Mouse (Mus musculus): Measurements from ENCODE around the gene Fbxl12. TPM values are rescaled to one million over a fixed set of nuclear protein-coding genes. Genes with fewer than 3 reads are reported as not detected.
"Not testable (repeated sequence)": the region's sequence is repeated elsewhere in the genome, so short reads cannot be mapped to it uniquely, and the experiment has no call there.

Fbxl12 gene
- polyA plus RNA-seq, 1 experiment: 82.2 TPM

DNA sequence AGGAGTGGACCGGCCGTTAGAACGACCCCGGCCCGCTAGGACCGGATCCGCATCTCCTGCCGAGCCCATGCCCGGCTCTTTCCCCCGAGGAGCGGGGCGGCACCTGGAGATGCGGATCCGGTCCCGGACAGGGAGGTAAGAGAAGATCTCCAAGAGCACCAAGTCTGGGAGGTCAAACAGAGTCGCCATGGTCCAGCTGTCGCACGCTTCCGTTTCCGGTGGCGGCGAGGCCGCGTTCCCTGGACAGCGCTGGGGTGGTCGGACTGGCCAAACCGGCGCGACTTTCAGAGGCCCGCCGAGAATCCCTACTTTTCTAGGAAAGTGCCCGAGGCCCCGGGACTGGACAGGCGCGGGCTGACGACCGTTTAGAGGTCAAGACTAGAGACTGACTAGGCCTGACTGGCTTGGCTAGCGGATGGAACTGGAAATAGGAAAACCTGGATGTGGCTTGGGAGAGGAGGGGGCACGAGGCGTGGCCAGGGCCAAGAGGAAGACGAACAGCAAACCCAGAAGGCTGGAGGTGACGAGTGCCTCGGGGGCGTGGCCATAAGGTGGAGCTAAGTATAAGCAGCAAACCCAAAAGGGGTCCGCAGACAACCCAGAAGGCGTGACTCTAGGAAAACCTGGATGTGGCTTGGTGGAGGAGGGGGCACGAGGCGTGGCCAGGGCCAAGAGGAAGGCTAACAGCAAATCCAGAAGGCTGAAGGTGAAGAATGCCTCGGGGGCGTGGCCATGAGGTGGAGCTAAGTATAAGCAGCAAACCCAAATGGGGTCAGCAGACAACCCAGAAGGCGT is 2.3 kb downstream of the Fbxl12 start, which contains the start of gene Ubl5:
Gene Ubl5, plus strand, starts transcription at position 778 of the 795 bp plus-strand sequence.
- WGBS: 5% methylated on average over 51 of the region's 51 CpGs
- Histone ChIP-seq H3K4me1 (ENCODE audit: control insufficient read depth, insufficient read depth, insufficient read length) (peaks cover 11% of the 10 kb centered on the region), H3K4me3 (ENCODE audit: extremely low read depth, insufficient read depth, insufficient read length) (peak within 1 kb of the TSS; percentile 82), H3K27me3 (ENCODE audit: control insufficient read depth, insufficient read depth, low read length) (no peaks in the 10 kb centered on the region), H3K36me3 (ENCODE audit: control insufficient read depth, insufficient read depth, low read length) (peaks cover 16% of the 10 kb centered on the region), H3K27ac (ENCODE audit: insufficient read depth, low read length) (peak within 1 kb of the TSS; percentile 92)
- TF ChIP-seq CTCF (IDR thresholded peaks at IDR 0.05; ENCODE audit: extremely low read depth, insufficient read depth, insufficient read length, insufficient replicate concordance) (no peak), POLR2A (IDR thresholded peaks at IDR 0.05; ENCODE audit: low read depth, low read length) (no peak)
- DNase-seq (ENCODE audit: low read depth in 1 of 2, low spot score in 2 of 2): peak in 1 of 2 experiments; percentile 51

DNA sequence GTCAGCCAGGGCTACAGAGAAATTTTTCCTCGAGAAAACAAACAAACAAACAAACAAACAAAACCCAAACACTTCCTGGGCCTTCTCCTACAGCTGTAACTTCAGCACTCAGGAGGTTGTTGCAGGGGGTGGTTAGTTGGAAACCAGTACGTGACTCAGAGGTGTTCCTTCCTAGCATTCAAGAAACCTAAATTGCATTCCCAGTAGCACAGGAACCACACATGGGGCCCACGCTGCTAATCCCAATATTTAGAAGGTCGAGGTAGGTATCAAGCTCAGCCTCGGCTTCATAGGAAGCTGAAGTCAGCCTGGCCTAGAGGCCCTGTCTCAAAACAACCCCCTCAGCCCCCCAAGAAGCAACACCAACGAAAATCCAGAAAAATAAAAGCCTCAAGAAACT is 3.1 kb downstream of the Fbxl12 start:
- TF ChIP-seq CTCF (IDR thresholded peaks at IDR 0.05; ENCODE audit: extremely low read depth, insufficient read depth, insufficient read length, insufficient replicate concordance): no peak
- TF ChIP-seq POLR2A (IDR thresholded peaks at IDR 0.05; ENCODE audit: low read depth, low read length): no peak
- Histone ChIP-seq H3K27me3 (ENCODE audit: control insufficient read depth, insufficient read depth, low read length) (no peaks in the 10 kb centered on the region), H3K4me3 (ENCODE audit: extremely low read depth, insufficient read depth, insufficient read length) (no peak overlapping the region), H3K27ac (ENCODE audit: insufficient read depth, low read length) (no peak overlapping the region), H3K4me1 (ENCODE audit: control insufficient read depth, insufficient read depth, insufficient read length) (peaks cover 16% of the 10 kb centered on the region), H3K36me3 (ENCODE audit: control insufficient read depth, insufficient read depth, low read length) (peaks cover 18% of the 10 kb centered on the region)
- DNase-seq (ENCODE audit: low read depth in 1 of 2, low spot score in 2 of 2): no peak
- WGBS: 40% methylated on average over 6 of the region's 6 CpGs

DNA sequence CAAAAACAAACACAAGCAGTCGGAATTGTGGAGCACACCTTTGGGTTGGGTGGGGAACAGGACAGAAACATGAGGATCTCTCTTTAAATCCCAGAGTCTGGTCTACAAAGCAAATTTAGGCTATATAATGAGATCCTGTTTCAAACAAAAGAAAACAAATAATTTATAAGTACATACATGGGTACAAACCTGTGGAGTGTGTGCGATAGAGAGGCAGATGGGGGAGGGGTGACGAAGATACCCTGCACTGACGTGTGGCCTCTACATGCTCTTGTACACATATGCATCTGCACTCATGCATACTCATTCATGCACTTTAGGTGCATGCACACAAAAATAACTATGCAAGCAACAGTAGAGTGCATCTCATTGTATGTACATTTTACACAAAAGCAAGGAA is 5.1 kb downstream of the Fbxl12 start:
- TF ChIP-seq CTCF (IDR thresholded peaks at IDR 0.05; ENCODE audit: extremely low read depth, insufficient read depth, insufficient read length, insufficient replicate concordance) (no peak), POLR2A (IDR thresholded peaks at IDR 0.05; ENCODE audit: low read depth, low read length) (no peak)
- Histone ChIP-seq H3K36me3 (ENCODE audit: control insufficient read depth, insufficient read depth, low read length) (peaks cover 17% of the 10 kb centered on the region), H3K27me3 (ENCODE audit: control insufficient read depth, insufficient read depth, low read length) (no peaks in the 10 kb centered on the region), H3K4me1 (ENCODE audit: control insufficient read depth, insufficient read depth, insufficient read length) (peaks cover 21% of the 10 kb centered on the region), H3K4me3 (ENCODE audit: extremely low read depth, insufficient read depth, insufficient read length) (no peak overlapping the region), H3K27ac (ENCODE audit: insufficient read depth, low read length) (no peak overlapping the region)
- WGBS: 71% methylated on average over 4 of the region's 4 CpGs
- no peak for DNase-seq (ENCODE audit: low read depth in 1 of 2, low spot score in 2 of 2)

DNA sequence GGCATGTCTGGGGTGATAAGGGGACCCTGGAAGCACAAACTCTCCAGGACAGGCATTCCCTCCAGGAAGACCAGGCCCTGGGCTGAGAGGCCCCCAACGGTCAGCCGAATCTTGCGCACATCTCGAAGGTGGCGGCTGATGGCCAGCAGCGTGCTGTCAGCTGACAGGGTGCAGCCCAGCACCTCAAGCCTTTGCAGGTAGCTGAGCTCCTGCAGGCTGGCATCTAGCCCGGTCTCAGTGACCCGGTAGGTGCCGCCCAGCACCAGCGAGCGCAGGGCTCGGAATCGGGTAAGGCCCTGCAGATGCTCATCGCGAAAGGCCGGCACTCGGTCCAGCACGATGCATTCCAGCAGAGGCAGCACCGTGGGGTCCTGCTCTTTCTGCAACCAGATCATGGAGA is 6.0 kb downstream of the Fbxl12 start:
- 95% methylated on average over 19 of the region's 19 CpGs for WGBS
- TF ChIP-seq POLR2A (IDR thresholded peaks at IDR 0.05; ENCODE audit: low read depth, low read length) (no peak), CTCF (IDR thresholded peaks at IDR 0.05; ENCODE audit: extremely low read depth, insufficient read depth, insufficient read length, insufficient replicate concordance) (no peak)
- Histone ChIP-seq H3K27me3 (ENCODE audit: control insufficient read depth, insufficient read depth, low read length) (no peaks in the 10 kb centered on the region), H3K27ac (ENCODE audit: insufficient read depth, low read length) (no peak overlapping the region), H3K36me3 (ENCODE audit: control insufficient read depth, insufficient read depth, low read length) (peaks cover 17% of the 10 kb centered on the region), H3K4me3 (ENCODE audit: extremely low read depth, insufficient read depth, insufficient read length) (no peak overlapping the region), H3K4me1 (ENCODE audit: control insufficient read depth, insufficient read depth, insufficient read length) (peaks cover 21% of the 10 kb centered on the region)
- no peak for DNase-seq (ENCODE audit: low read depth in 1 of 2, low spot score in 2 of 2)

DNA sequence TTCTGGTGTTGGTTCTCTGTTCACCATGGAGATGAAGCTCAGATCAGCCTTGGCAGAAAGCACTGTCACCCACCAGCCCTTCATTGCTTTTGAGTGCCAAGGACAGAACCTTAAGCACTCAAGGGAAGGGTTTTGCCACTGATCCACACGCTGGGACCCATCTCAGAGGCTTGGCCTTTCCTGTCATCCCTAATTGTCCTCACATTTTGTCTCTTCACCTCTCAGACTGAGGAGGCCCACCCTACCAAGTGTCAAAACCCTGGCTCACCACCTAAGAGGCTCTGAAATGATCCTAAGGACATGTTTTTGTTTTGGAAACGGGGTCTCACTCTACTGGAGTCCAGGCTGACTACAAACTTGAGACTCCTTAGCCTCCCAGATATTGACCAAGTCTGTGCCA is 7.8 kb downstream of the Fbxl12 start:
- H3K36me3 ChIP-seq (ENCODE audit: control insufficient read depth, insufficient read depth, low read length): peaks cover 15% of the 10 kb centered on the region
- H3K27me3 ChIP-seq (ENCODE audit: control insufficient read depth, insufficient read depth, low read length): no peaks in the 10 kb centered on the region
- TF ChIP-seq POLR2A (IDR thresholded peaks at IDR 0.05; ENCODE audit: low read depth, low read length): no peak
- no peak for TF ChIP-seq CTCF (IDR thresholded peaks at IDR 0.05; ENCODE audit: extremely low read depth, insufficient read depth, insufficient read length, insufficient replicate concordance)
- H3K27ac ChIP-seq (ENCODE audit: insufficient read depth, low read length): peak overlapping the region; percentile 72
- 93% methylated on average over 2 of the region's 2 CpGs for WGBS
- peaks cover 11% of the 10 kb centered on the region for H3K4me1 ChIP-seq (ENCODE audit: control insufficient read depth, insufficient read depth, insufficient read length)
- no peak overlapping the region for H3K4me3 ChIP-seq (ENCODE audit: extremely low read depth, insufficient read depth, insufficient read length)
- no peak for DNase-seq (ENCODE audit: low read depth in 1 of 2, low spot score in 2 of 2)

DNA sequence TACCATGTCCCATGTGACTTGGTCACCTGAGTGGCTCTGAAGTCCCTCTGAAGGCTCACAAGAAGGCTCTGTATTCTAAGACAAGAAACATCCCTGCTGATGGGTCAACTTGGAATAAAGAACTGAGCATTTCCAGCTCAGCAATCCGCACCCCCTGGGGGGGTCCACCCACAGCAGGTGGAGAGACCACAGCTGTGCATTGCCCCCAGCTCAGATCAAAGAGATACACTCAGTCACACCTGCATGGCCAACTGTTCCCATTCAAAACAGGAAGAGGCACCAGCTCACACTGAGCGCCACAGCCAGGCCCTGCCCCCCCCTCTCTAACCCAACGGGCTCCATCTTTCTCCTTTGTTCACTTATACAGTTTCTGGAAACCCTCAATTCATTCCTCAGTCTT is 8.3 kb downstream of the Fbxl12 start:
- no peak for TF ChIP-seq CTCF (IDR thresholded peaks at IDR 0.05; ENCODE audit: extremely low read depth, insufficient read depth, insufficient read length, insufficient replicate concordance)
- no peak for TF ChIP-seq POLR2A (IDR thresholded peaks at IDR 0.05; ENCODE audit: low read depth, low read length)
- no peak overlapping the region for H3K4me3 ChIP-seq (ENCODE audit: extremely low read depth, insufficient read depth, insufficient read length)
- peak overlapping the region; percentile 74 for H3K27ac ChIP-seq (ENCODE audit: insufficient read depth, low read length)
- DNase-seq (ENCODE audit: low read depth in 1 of 2, low spot score in 2 of 2): peak in 1 of 2 experiments; percentile 42
- no peaks in the 10 kb centered on the region for H3K27me3 ChIP-seq (ENCODE audit: control insufficient read depth, insufficient read depth, low read length)
- H3K4me1 ChIP-seq (ENCODE audit: control insufficient read depth, insufficient read depth, insufficient read length): peaks cover 10% of the 10 kb centered on the region; the same call in 1 of the 2 replicates
- peaks cover 15% of the 10 kb centered on the region for H3K36me3 ChIP-seq (ENCODE audit: control insufficient read depth, insufficient read depth, low read length)
- WGBS: 21% methylated on average over 3 of the region's 3 CpGs

DNA sequence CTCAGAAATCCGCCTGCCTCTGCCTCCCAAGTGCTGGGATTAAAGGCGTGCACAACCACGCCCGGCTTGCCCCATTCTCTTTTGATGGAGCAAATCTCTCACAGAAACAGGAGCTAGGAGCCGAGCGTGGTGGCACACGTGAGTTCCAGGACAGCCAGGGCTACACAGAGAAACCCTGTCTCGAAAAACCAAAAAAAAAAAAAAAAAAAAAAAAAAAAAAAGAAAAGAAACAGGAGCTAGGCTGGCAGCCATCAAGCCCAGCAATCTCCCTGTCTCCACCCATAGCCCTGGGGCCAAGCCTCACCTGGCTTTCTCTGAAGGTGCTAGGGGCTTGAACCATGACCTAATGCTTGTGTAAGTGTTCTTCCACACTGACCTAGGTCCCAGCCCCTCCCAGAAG is 8.9 kb downstream of the Fbxl12 start:
- H3K4me1 ChIP-seq (ENCODE audit: control insufficient read depth, insufficient read depth, insufficient read length): peaks cover 10% of the 10 kb centered on the region; the same call in 1 of the 2 replicates
- not testable (repeated sequence) for H3K27ac ChIP-seq (ENCODE audit: insufficient read depth, low read length); H3K27me3 ChIP-seq (ENCODE audit: control insufficient read depth, insufficient read depth, low read length); H3K4me3 ChIP-seq (ENCODE audit: extremely low read depth, insufficient read depth, insufficient read length); DNase-seq (ENCODE audit: low read depth in 1 of 2, low spot score in 2 of 2)
- 73% methylated on average over 8 of the region's 8 CpGs for WGBS
- H3K36me3 ChIP-seq (ENCODE audit: control insufficient read depth, insufficient read depth, low read length): peaks cover 15% of the 10 kb centered on the region

Measured in spleen, adult 2 months (tissue).